In the genomic region with DNA sequence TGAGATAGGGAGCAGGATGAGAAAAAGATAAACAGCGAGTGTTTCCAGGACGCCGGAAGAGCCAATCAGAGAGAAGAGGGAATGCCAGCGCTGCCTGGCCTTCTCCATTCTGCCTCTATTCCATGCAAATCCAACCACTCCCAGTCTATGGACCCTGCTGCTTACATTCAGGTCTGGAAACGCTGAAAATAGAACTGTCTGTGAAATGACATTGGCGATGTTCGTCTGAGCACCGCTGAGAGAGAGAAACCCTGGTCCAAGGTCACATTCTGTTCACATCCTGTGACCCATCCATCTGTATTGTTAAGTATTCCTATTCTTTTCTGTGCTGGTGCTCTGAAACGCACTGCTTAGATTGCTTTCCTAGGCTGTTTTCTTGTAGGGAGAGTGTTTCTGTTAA, we compare ENCODE assay signal across 9 mouse cellular contexts. TPM values are rescaled to one million over a fixed set of nuclear protein-coding genes. Genes with fewer than 3 reads are reported as not detected.
DNase-seq lines count a peak whose midpoint lies in the region; ATAC-seq and TF ChIP-seq lines count a peak whose summit lies in the region.
"Had no signal": no experiment of that assay in that cellular context is flagged by ENCODE, and none has a peak within 500 bp of the region (broad histone marks: within the 10 kb centered on the region; RNA-seq: fewer than 3 reads in every experiment).

No protein-coding gene starts in this region.

- H3K9ac ChIP-seq in liver, embryonic 11.5 days (ENCODE audit: low read depth, low read length) = no peak overlapping the region
- no peak overlapping the region for H3K9ac ChIP-seq in liver, postnatal 0 days (replicated peaks)
- H3K9ac ChIP-seq in hindbrain, embryonic 12.5 days = peak overlapping the region; percentile 10; the same call in 1 of the 2 replicates
- H3K9ac ChIP-seq in neural tube, embryonic 13.5 days = peak overlapping the region; percentile 45; the same call in 1 of the 2 replicates

- DNase-seq in liver, embryonic 11.5 days (ENCODE audit: low spot score) = no peak
- DNase-seq in liver, postnatal 0 days = no peak
- DNase-seq in embryo, embryonic 10.5 days (ENCODE audit: low spot score) = peak; percentile 32
- no peak for DNase-seq in testis, postnatal 10 days (ENCODE audit: low spot score)
- no peak for DNase-seq in cerebellum, adult 11-12 months
- DNase-seq in urinary bladder, adult 2 months (ENCODE audit: low spot score) = no peak

- H3K4me2 ChIP-seq in liver, embryonic 11.5 days = 0 out of 2 replicates have a peak overlapping the region, but pooled peaks have one; percentile 7
- H3K4me2 ChIP-seq in liver, postnatal 0 days (ENCODE audit: low read depth, low read length) = no peak overlapping the region
- H3K4me2 ChIP-seq in hindbrain, embryonic 12.5 days (replicated peaks) = peak overlapping the region; percentile 28
- H3K4me2 ChIP-seq in neural tube, embryonic 13.5 days = peak overlapping the region; percentile 25

- H3K27ac ChIP-seq in liver, embryonic 11.5 days (ENCODE audit: low read depth, low read length) = no peak overlapping the region
- no peak overlapping the region for H3K27ac ChIP-seq in liver, postnatal 0 days (ENCODE audit: low read depth)
- H3K27ac ChIP-seq in hindbrain, embryonic 12.5 days = peak overlapping the region; percentile 67
- H3K27ac ChIP-seq in neural tube, embryonic 13.5 days (replicated peaks) = peak overlapping the region; percentile 81

- TF ChIP-seq CTCF in liver, postnatal 0 days (IDR thresholded peaks at IDR 0.05; ENCODE audit: low read depth) = no peak

- no peak overlapping the region for H3K4me3 ChIP-seq in liver, embryonic 11.5 days (ENCODE audit: low read depth, low read length)
- no peak overlapping the region for H3K4me3 ChIP-seq in liver, postnatal 0 days (ENCODE audit: low read depth, low read length)
- H3K4me3 ChIP-seq in hindbrain, embryonic 12.5 days = no peak overlapping the region
- no peak overlapping the region for H3K4me3 ChIP-seq in neural tube, embryonic 13.5 days

- H3K9me3 ChIP-seq in liver, embryonic 11.5 days (ENCODE audit: control insufficient read depth, low read length) = no peaks in the 10 kb centered on the region
- H3K9me3 ChIP-seq in liver, postnatal 0 days (ENCODE audit: low read length) = no peaks in the 10 kb centered on the region
- H3K9me3 ChIP-seq in hindbrain, embryonic 12.5 days (replicated peaks) = no peaks in the 10 kb centered on the region
- no peaks in the 10 kb centered on the region for H3K9me3 ChIP-seq in neural tube, embryonic 13.5 days

- peaks cover 5% of the 10 kb centered on the region; the same call in 1 of the 2 replicates for H3K4me1 ChIP-seq in liver, embryonic 11.5 days (replicated peaks; ENCODE audit: control insufficient read depth, insufficient read depth, low read length)
- H3K4me1 ChIP-seq in liver, postnatal 0 days (ENCODE audit: insufficient read depth) = peaks cover 6% of the 10 kb centered on the region; the same call in 1 of the 2 replicates
- peaks cover 16% of the 10 kb centered on the region for H3K4me1 ChIP-seq in hindbrain, embryonic 12.5 days
- H3K4me1 ChIP-seq in neural tube, embryonic 13.5 days (replicated peaks) = peaks cover 21% of the 10 kb centered on the region

- H3K27me3 ChIP-seq in liver, embryonic 11.5 days (replicated peaks; ENCODE audit: control insufficient read depth, insufficient read depth, low read length) = no peaks in the 10 kb centered on the region
- H3K27me3 ChIP-seq in liver, postnatal 0 days (ENCODE audit: insufficient read depth, low read length) = no peaks in the 10 kb centered on the region
- no peaks in the 10 kb centered on the region for H3K27me3 ChIP-seq in hindbrain, embryonic 12.5 days
- no peaks in the 10 kb centered on the region for H3K27me3 ChIP-seq in neural tube, embryonic 13.5 days

- WGBS in liver, embryonic 11.5 days = 39% methylated on average over 9 of the region's 9 CpGs
- WGBS in liver, postnatal 0 days (ENCODE audit: insufficient replicate concordance) = 47% methylated on average over 9 of the region's 9 CpGs
- 24% methylated on average over 9 of the region's 9 CpGs for WGBS in hindbrain, embryonic 12.5 days
- WGBS in neural tube, embryonic 13.5 days = 16% methylated on average over 9 of the region's 9 CpGs

- no peaks in the 10 kb centered on the region for H3K36me3 ChIP-seq in liver, embryonic 11.5 days (ENCODE audit: control insufficient read depth, insufficient read depth, low read length)
- no peaks in the 10 kb centered on the region for H3K36me3 ChIP-seq in liver, postnatal 0 days (replicated peaks; ENCODE audit: insufficient read depth, low read length)
- no peaks in the 10 kb centered on the region for H3K36me3 ChIP-seq in hindbrain, embryonic 12.5 days
- H3K36me3 ChIP-seq in neural tube, embryonic 13.5 days = no peaks in the 10 kb centered on the region

- no peak for ATAC-seq in liver, embryonic 11.5 days (replicated peaks; ENCODE audit: low FRiP score)
- no peak for ATAC-seq in liver, postnatal 0 days
- ATAC-seq in hindbrain, embryonic 12.5 days (ENCODE audit: low FRiP score) = no peak; the same call in 1 of the 2 replicates
- ATAC-seq in neural tube, embryonic 13.5 days (ENCODE audit: low read depth) = peak; percentile 63; the same call in 1 of the 2 replicates
- ATAC-seq: intestine, embryonic 16.5 days had no signal

- no peak for TF ChIP-seq EP300 in liver, postnatal 0 days (IDR thresholded peaks at IDR 0.05; ENCODE audit: low read depth)

RNA-seq across cellular contexts. Expression of gene Ubl7, which starts 9.6 kb away (rescaled TPM):
- polyA plus RNA-seq in liver, embryonic 11.5 days (2014; fragmentation: Nextera tagmentation; extraction: Ambion mirVana) = 92.3 and 93.3 TPM in 2 replicates
- polyA plus RNA-seq in liver, postnatal 0 days (2015; fragmentation: Nextera tagmentation; extraction: Ambion mirVana) = 51.2 and 51.4 TPM in 2 replicates
- polyA plus RNA-seq in hindbrain, embryonic 12.5 days (2016; fragmentation: Nextera tagmentation; extraction: Ambion mirVana) = 143 and 144 TPM in 2 replicates
- 149 and 166 TPM in 2 replicates for polyA plus RNA-seq in neural tube, embryonic 13.5 days (2015; fragmentation: Nextera tagmentation; extraction: Ambion mirVana)
- 69.2 and 74.7 TPM in 2 replicates for polyA plus RNA-seq in urinary bladder, adult 2 months (2012; rRNA removed)

RNA-seq across cellular contexts. Expression of gene Sema7a, which starts 38.7 kb away (rescaled TPM):
- 0.19 and 0.34 TPM in 2 replicates for polyA plus RNA-seq in liver, embryonic 11.5 days (2014; fragmentation: Nextera tagmentation; extraction: Ambion mirVana)
- 0.11 TPM in 1 of 2 replicates, not detected in the other for polyA plus RNA-seq in liver, postnatal 0 days (2015; fragmentation: Nextera tagmentation; extraction: Ambion mirVana)
- 1.0 and 1.7 TPM in 2 replicates for polyA plus RNA-seq in hindbrain, embryonic 12.5 days (2016; fragmentation: Nextera tagmentation; extraction: Ambion mirVana)
- polyA plus RNA-seq in neural tube, embryonic 13.5 days (2015; fragmentation: Nextera tagmentation; extraction: Ambion mirVana) = 1.8 and 2.1 TPM in 2 replicates
- polyA plus RNA-seq in urinary bladder, adult 2 months (2012; rRNA removed) = 13.6 and 14.8 TPM in 2 replicates

Comparison
In these comparisons a context has a peak if more than half of its experiments do, and no peak if none do; other contexts are left out.
1. H3K27ac ChIP-seq: peak in hindbrain, embryonic 12.5 days (single experiment) and neural tube, embryonic 13.5 days (single experiment); none in liver, embryonic 11.5 days (single experiment) and liver, postnatal 0 days (single experiment).
2. H3K9ac ChIP-seq: peak in hindbrain, embryonic 12.5 days (single experiment) and neural tube, embryonic 13.5 days (single experiment); none in liver, embryonic 11.5 days (single experiment) and liver, postnatal 0 days (single experiment).